Mouse (Mus musculus): Measurements from ENCODE around the gene Irgc1.
"Not testable (repeated sequence)": the region's sequence is repeated elsewhere in the genome, so short reads cannot be mapped to it uniquely, and the experiment has no call there.

Irgc1 gene

GRCm38 (mm10) chr7:24435305-24435704 is 16.8 kb downstream of the Irgc1 start:
- DNase-seq (ENCODE audit: low spot score in 2 of 2) = no peak

- no peak for DNase-seq (ENCODE audit: low spot score in 2 of 2)
Measured at GRCm38 (mm10) chr7:24431713-24432112, 20.4 kb downstream of the Irgc1 start.

GRCm38 (mm10) chr7:24430551-24431345 is 21.3 kb downstream of the Irgc1 start:
- no peak for DNase-seq (ENCODE audit: low spot score in 2 of 2)

GRCm38 (mm10) chr7:24429413-24430112 is 22.5 kb downstream of the Irgc1 start:
- DNase-seq (ENCODE audit: low spot score in 2 of 2) = no peak

GRCm38 (mm10) chr7:24428725-24429124 is 23.4 kb downstream of the Irgc1 start:
- no peak for DNase-seq (ENCODE audit: low spot score in 2 of 2)

GRCm38 (mm10) chr7:24427168-24427567 is 24.9 kb downstream of the Irgc1 start:
- DNase-seq (ENCODE audit: low spot score in 2 of 2) = no peak

GRCm38 (mm10) chr7:24425919-24426318 is 26.2 kb downstream of the Irgc1 start:
- DNase-seq (ENCODE audit: low spot score in 2 of 2) = no peak

GRCm38 (mm10) chr7:24423956-24424732 is 28.0 kb downstream of the Irgc1 start:
- peak in 1 of 2 experiments; percentile 31 for DNase-seq (ENCODE audit: low spot score in 2 of 2)

- no peak for DNase-seq (ENCODE audit: low spot score in 2 of 2)
Measured at GRCm38 (mm10) chr7:24423107-24423763, 28.9 kb downstream of the Irgc1 start.

GRCm38 (mm10) chr7:24422251-24422650 is 29.8 kb downstream of the Irgc1 start:
- DNase-seq (ENCODE audit: low spot score in 2 of 2) = no peak

- no peak for DNase-seq (ENCODE audit: low spot score in 2 of 2)
Measured at GRCm38 (mm10) chr7:24421648-24422047, 30.4 kb downstream of the Irgc1 start.

GRCm38 (mm10) chr7:24419579-24419978 is 32.5 kb downstream of the Irgc1 start:
- DNase-seq (ENCODE audit: low spot score in 2 of 2) = no peak

GRCm38 (mm10) chr7:24415261-24415660 is 36.8 kb downstream of the Irgc1 start:
- DNase-seq (ENCODE audit: low spot score in 2 of 2) = no peak

GRCm38 (mm10) chr7:24413630-24414029 is 38.5 kb downstream of the Irgc1 start:
- no peak for DNase-seq (ENCODE audit: low spot score in 2 of 2)

GRCm38 (mm10) chr7:24410831-24411230 is 41.3 kb downstream of the Irgc1 start:
- DNase-seq (ENCODE audit: low spot score in 2 of 2) = no peak

- DNase-seq (ENCODE audit: low spot score in 2 of 2) = no peak
Measured at GRCm38 (mm10) chr7:24410123-24410522, 42.0 kb downstream of the Irgc1 start.

GRCm38 (mm10) chr7:24408186-24408585 is 43.9 kb downstream of the Irgc1 start:
- no peak for DNase-seq (ENCODE audit: low spot score in 2 of 2)

- DNase-seq (ENCODE audit: low spot score in 2 of 2) = peak; percentile 60 to 77
Measured at GRCm38 (mm10) chr7:24406528-24407344, 45.4 kb downstream of the Irgc1 start.

- no peak for DNase-seq (ENCODE audit: low spot score in 2 of 2)
Measured at GRCm38 (mm10) chr7:24405649-24406048, 46.4 kb downstream of the Irgc1 start.

- DNase-seq (ENCODE audit: low spot score in 2 of 2) = no peak
Measured at GRCm38 (mm10) chr7:24402851-24403250, 49.2 kb downstream of the Irgc1 start.

GRCm38 (mm10) chr7:24400489-24400888 is 51.6 kb downstream of the Irgc1 start:
- not testable (repeated sequence) for DNase-seq (ENCODE audit: low spot score in 2 of 2)

Data from urinary bladder, postnatal 4 days (tissue).